Mouse (Mus musculus) kidney, embryonic 14.5 days (tissue): ENCODE data around the gene Ola1. TPM values are rescaled to one million over a fixed set of nuclear protein-coding genes. Genes with fewer than 3 reads are reported as not detected.

Experiments used
- ATAC-seq: fragments of 200-750 bp; cut with Nextera tagmentation; 2 replicates; pipeline ENCODE4 v1.8.0; 2017; ENCODE audit warnings: moderate number of reproducible peaks, mild to moderate bottlenecking, moderate TSS enrichment, moderate library complexity; ENCODE audit not compliant: low FRiP score, low TSS enrichment
- H3K27ac ChIP-seq: fragments of 300-500 bp; sonication (generic); 2 replicates; pipeline ENCODE4 v1.5.1; 2014; ENCODE audit warnings: low read depth, mild to moderate bottlenecking, low read length, moderate library complexity, mixed read lengths
- H3K27me3 ChIP-seq: fragments of 300-500 bp; sonication (generic); 2 replicates; pipeline ENCODE4 v1.6.1; 2014; ENCODE audit warnings: mild to moderate bottlenecking, low read length; ENCODE audit not compliant: control insufficient read depth, insufficient read depth
- H3K36me3 ChIP-seq: fragments of 300-500 bp; sonication (generic); 2 replicates; pipeline ENCODE4 v1.6.1; 2014; ENCODE audit warnings: low read length, mixed read lengths; ENCODE audit not compliant: control insufficient read depth, insufficient read depth
- H3K4me1 ChIP-seq: fragments of 300-500 bp; sonication (generic); 2 replicates; pipeline ENCODE4 v1.6.1; 2014; ENCODE audit warnings: low read length, mixed read lengths; ENCODE audit not compliant: control insufficient read depth, insufficient read depth
- H3K4me2 ChIP-seq: fragments of 300-500 bp; sonication (generic); replicated peaks from 2 replicates; pipeline ENCODE4 v1.6.1; 2014; ENCODE audit warnings: low read depth, mild to moderate bottlenecking, low read length
- H3K4me3 ChIP-seq: fragments of 300-500 bp; sonication (generic); 2 replicates; pipeline ENCODE4 v1.5.1; 2014; ENCODE audit warnings: mild to moderate bottlenecking, low read length
- H3K9ac ChIP-seq: fragments of 300-500 bp; sonication (generic); 2 replicates; pipeline ENCODE4 v1.6.1; 2014; ENCODE audit warnings: low read depth, mild to moderate bottlenecking, low read length, moderate library complexity
- H3K9me3 ChIP-seq: fragments of 300-500 bp; sonication (generic); 2 replicates; pipeline ENCODE4 v1.6.1; 2016; ENCODE audit warnings: low read length; ENCODE audit not compliant: control insufficient read depth
- whole genome bisulfite sequencing: fragments of 180-500 bp; shearing (Covaris S2); extraction: QIAGEN DNeasy Blood & Tissue Kit; methylation state at CpG from one replicate; pipeline ENCODE4 v1.1.7; 2014; 5-methylcytosine and 5-hydroxymethylcytosine counted together
- polyA plus RNA-seq: library from polyadenylated mRNA; unstranded; fragments of >200 nt; fragmentation: Nextera tagmentation; extraction: Ambion mirVana; gene quantifications from 2 replicates; pipeline ENCODE4 v1.2.1, GENCODE M21; 2014

The Ola1 gene
- polyA plus RNA-seq = 96.6 and 96.7 TPM in 2 replicates

- Histone ChIP-seq H3K27me3 (no peaks in the 10 kb centered on the region), H3K36me3 (no peaks in the 10 kb centered on the region), H3K4me1 (no peaks in the 10 kb centered on the region), H3K27ac (no peak within 1 kb of the TSS), H3K4me3 (no peak within 1 kb of the TSS), H3K4me2 (no peak within 1 kb of the TSS), H3K9me3 (no peaks in the 10 kb centered on the region), H3K9ac (no peak within 1 kb of the TSS)
- no peak for ATAC-seq
- WGBS = 55% methylated on average over 5 of the region's 5 CpGs
Observed at GRCm38 (mm10) chr2:73218913-73219312, at the start of gene Ola1. Ola1 (minus strand) TSS chr2:73218924.

- H3K9me3 ChIP-seq = no peaks in the 10 kb centered on the region
- no peak overlapping the region for H3K4me3 ChIP-seq
- peaks cover 87% of the 10 kb centered on the region for H3K27me3 ChIP-seq
- 2% methylated on average over 12 of the region's 12 CpGs for WGBS
- peaks cover 26% of the 10 kb centered on the region for H3K4me1 ChIP-seq
- no peaks in the 10 kb centered on the region for H3K36me3 ChIP-seq
- ATAC-seq = no peak
- no peak overlapping the region for H3K27ac ChIP-seq
- H3K9ac ChIP-seq = no peak overlapping the region
- no peak overlapping the region for H3K4me2 ChIP-seq
Observed at GRCm38 (mm10) chr2:73268281-73268680, 49.6 kb upstream of the Ola1 start.

GRCm38 (mm10) chr2:73267818-73268217, 49.1 kb upstream of the Ola1 start:
- Histone ChIP-seq H3K4me3 (no peak overlapping the region), H3K4me2 (no peak overlapping the region), H3K27me3 (peaks cover 86% of the 10 kb centered on the region), H3K9me3 (no peaks in the 10 kb centered on the region), H3K4me1 (peaks cover 22% of the 10 kb centered on the region), H3K9ac (no peak overlapping the region), H3K36me3 (no peaks in the 10 kb centered on the region), H3K27ac (no peak overlapping the region)
- 3% methylated on average over 4 of the region's 4 CpGs for WGBS
- no peak for ATAC-seq

- H3K4me2 ChIP-seq = no peak overlapping the region
Observed at GRCm38 (mm10) chr2:73267231-73267630, 48.5 kb upstream of the Ola1 start.

GRCm38 (mm10) chr2:73266623-73267022, 47.9 kb upstream of the Ola1 start:
- 58% methylated on average over 1 of the region's 1 CpGs for WGBS
- H3K4me1 ChIP-seq = peaks cover 15% of the 10 kb centered on the region
- H3K9me3 ChIP-seq = no peaks in the 10 kb centered on the region
- no peak overlapping the region for H3K4me3 ChIP-seq
- H3K9ac ChIP-seq = no peak overlapping the region
- peaks cover 86% of the 10 kb centered on the region for H3K27me3 ChIP-seq
- no peaks in the 10 kb centered on the region for H3K36me3 ChIP-seq
- no peak for ATAC-seq
- H3K4me2 ChIP-seq = no peak overlapping the region
- H3K27ac ChIP-seq = no peak overlapping the region

More at GRCm38 (mm10) chr2:73267231-73267630, 48.5 kb upstream of the Ola1 start:
- peaks cover 85% of the 10 kb centered on the region for H3K27me3 ChIP-seq
- peaks cover 18% of the 10 kb centered on the region for H3K4me1 ChIP-seq
- H3K4me3 ChIP-seq = no peak overlapping the region
- WGBS = 13% methylated on average over 3 of the region's 3 CpGs
- H3K9ac ChIP-seq = no peak overlapping the region
- no peaks in the 10 kb centered on the region for H3K36me3 ChIP-seq
- ATAC-seq = no peak
- H3K27ac ChIP-seq = no peak overlapping the region
- no peaks in the 10 kb centered on the region for H3K9me3 ChIP-seq

GRCm38 (mm10) chr2:73266011-73266410, 47.3 kb upstream of the Ola1 start:
- 3% methylated on average over 5 of the region's 5 CpGs for WGBS

GRCm38 (mm10) chr2:73264611-73265195, 46.0 kb upstream of the Ola1 start:
- Histone ChIP-seq H3K4me2 (peak overlapping the region; percentile 82), H3K36me3 (no peaks in the 10 kb centered on the region), H3K27me3 (peaks cover 69% of the 10 kb centered on the region), H3K4me1 (peaks cover 5% of the 10 kb centered on the region; the same call in 1 of the 2 replicates), H3K4me3 (peak overlapping the region; percentile 48), H3K9me3 (no peaks in the 10 kb centered on the region; the same call in 1 of the 2 replicates), H3K9ac (no peak overlapping the region), H3K27ac (no peak overlapping the region)
- no peak for ATAC-seq
- 4% methylated on average over 11 of the region's 11 CpGs for WGBS

More at GRCm38 (mm10) chr2:73266011-73266410, 47.3 kb upstream of the Ola1 start:
- Histone ChIP-seq H3K27me3 (peaks cover 81% of the 10 kb centered on the region), H3K9ac (no peak overlapping the region), H3K4me2 (no peak overlapping the region), H3K27ac (no peak overlapping the region), H3K9me3 (no peaks in the 10 kb centered on the region; the same call in 1 of the 2 replicates), H3K36me3 (no peaks in the 10 kb centered on the region), H3K4me3 (no peak overlapping the region), H3K4me1 (peaks cover 11% of the 10 kb centered on the region)
- no peak for ATAC-seq

GRCm38 (mm10) chr2:73263794-73264610, 45.3 kb upstream of the Ola1 start:
- H3K27ac ChIP-seq = no peak overlapping the region
- peak; percentile 50; the same call in 1 of the 2 replicates for ATAC-seq

More at GRCm38 (mm10) chr2:73263794-73264610, 45.3 kb upstream of the Ola1 start:
- Histone ChIP-seq H3K36me3 (no peaks in the 10 kb centered on the region), H3K4me3 (peak overlapping the region; percentile 48), H3K4me2 (peak overlapping the region; percentile 82), H3K9me3 (no peaks in the 10 kb centered on the region; the same call in 1 of the 2 replicates), H3K9ac (peak overlapping the region; percentile 4; the same call in 1 of the 2 replicates), H3K4me1 (peaks cover 5% of the 10 kb centered on the region; the same call in 1 of the 2 replicates), H3K27me3 (peaks cover 67% of the 10 kb centered on the region)
- WGBS = under 1% methylated on average over 38 of the region's 38 CpGs
